Comparison of ENCODE assay signal across 10 mouse cellular contexts in the genomic region with DNA sequence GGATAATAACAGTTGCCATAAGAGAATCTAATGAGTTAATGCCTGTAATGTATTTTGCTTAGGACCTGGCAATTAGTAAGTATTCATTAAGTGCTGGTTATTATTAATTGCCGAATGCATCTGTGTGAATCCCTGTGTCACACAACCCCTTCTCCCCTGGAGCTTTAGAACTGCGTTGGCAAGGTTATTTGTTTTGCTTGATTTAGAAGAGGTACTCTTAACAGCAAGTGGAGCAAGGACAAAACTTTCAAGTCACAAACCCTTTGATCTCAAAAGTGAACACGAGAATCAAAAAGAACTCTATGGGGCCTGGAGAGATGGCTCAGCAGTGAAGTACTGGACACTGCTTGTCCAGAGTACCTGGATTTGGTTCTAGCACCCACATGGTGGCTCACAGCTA. TPM values are rescaled to one million over a fixed set of nuclear protein-coding genes. Genes with fewer than 3 reads are reported as not detected.
DNase-seq lines count a peak whose midpoint lies in the region; ATAC-seq lines count a peak whose summit lies in the region.
"Had no signal": no experiment of that assay in that cellular context is flagged by ENCODE, and none has a peak within 500 bp of the region (broad histone marks: within the 10 kb centered on the region; RNA-seq: fewer than 3 reads in every experiment).

No protein-coding gene starts in this region.

- ATAC-seq in forebrain, embryonic 13.5 days = no peak
- ATAC-seq in forebrain, embryonic 14.5 days = no peak
- no peak for ATAC-seq in lung, embryonic 16.5 days (ENCODE audit: low read depth)
- ATAC-seq in stomach, embryonic 15.5 days (ENCODE audit: insufficient read depth, low FRiP score, low read depth) = no peak
- no peak for ATAC-seq in CD4-positive, CD25-positive, alpha-beta regulatory T cell, adult 4 months

- WGBS in forebrain, embryonic 13.5 days = 57% methylated on average over 3 of the region's 3 CpGs
- 48% methylated on average over 3 of the region's 3 CpGs for WGBS in forebrain, embryonic 14.5 days
- 53% methylated on average over 3 of the region's 3 CpGs for WGBS in lung, embryonic 16.5 days
- WGBS in limb, embryonic 10.5 days = 68% methylated on average over 3 of the region's 3 CpGs
- WGBS in stomach, embryonic 15.5 days = 73% methylated on average over 3 of the region's 3 CpGs

- peaks cover 18% of the 10 kb centered on the region for H3K4me1 ChIP-seq in forebrain, embryonic 13.5 days
- H3K4me1 ChIP-seq in forebrain, embryonic 14.5 days (ENCODE audit: control insufficient read depth, insufficient read depth, low read length) = peaks cover 11% of the 10 kb centered on the region; the same call in 1 of the 2 replicates
- peaks cover 15% of the 10 kb centered on the region for H3K4me1 ChIP-seq in lung, embryonic 16.5 days (replicated peaks; ENCODE audit: control insufficient read depth, insufficient read depth, low read length)
- H3K4me1 ChIP-seq in limb, embryonic 10.5 days = peaks cover 10% of the 10 kb centered on the region
- H3K4me1 ChIP-seq in stomach, embryonic 15.5 days = no peaks in the 10 kb centered on the region

- H3K27me3 ChIP-seq in forebrain, embryonic 13.5 days = no peaks in the 10 kb centered on the region
- no peaks in the 10 kb centered on the region for H3K27me3 ChIP-seq in forebrain, embryonic 14.5 days (replicated peaks; ENCODE audit: control insufficient read depth, insufficient read depth, low read length)
- H3K27me3 ChIP-seq in lung, embryonic 16.5 days (ENCODE audit: control insufficient read depth, insufficient read depth, low read depth, low read length) = no peaks in the 10 kb centered on the region
- no peaks in the 10 kb centered on the region for H3K27me3 ChIP-seq in limb, embryonic 10.5 days (ENCODE audit: low read depth, poor library complexity, severe bottlenecking)
- H3K27me3 ChIP-seq in stomach, embryonic 15.5 days (replicated peaks) = no peaks in the 10 kb centered on the region
- H3K27me3 ChIP-seq: heart, embryonic 15.5 days had no signal

- no peak overlapping the region for H3K27ac ChIP-seq in forebrain, embryonic 13.5 days
- H3K27ac ChIP-seq in forebrain, embryonic 14.5 days (ENCODE audit: low read depth, low read length) = no peak overlapping the region
- peak overlapping the region; percentile 90 for H3K27ac ChIP-seq in lung, embryonic 16.5 days (ENCODE audit: low read length)
- no peak overlapping the region for H3K27ac ChIP-seq in limb, embryonic 10.5 days
- no peak overlapping the region for H3K27ac ChIP-seq in stomach, embryonic 15.5 days

- H3K4me2 ChIP-seq in forebrain, embryonic 13.5 days = 0 out of 2 replicates have a peak overlapping the region, but pooled peaks have one; percentile 94
- no peak overlapping the region for H3K4me2 ChIP-seq in forebrain, embryonic 14.5 days (ENCODE audit: low read length)
- peak overlapping the region; percentile 66 for H3K4me2 ChIP-seq in lung, embryonic 16.5 days (ENCODE audit: low read depth, low read length)
- peak overlapping the region; percentile 93; the same call in 1 of the 2 replicates for H3K4me2 ChIP-seq in stomach, embryonic 15.5 days

- no peak overlapping the region for H3K9ac ChIP-seq in forebrain, embryonic 13.5 days
- H3K9ac ChIP-seq in forebrain, embryonic 14.5 days (ENCODE audit: low read length) = no peak overlapping the region
- no peak overlapping the region for H3K9ac ChIP-seq in lung, embryonic 16.5 days (ENCODE audit: low read length)
- no peak overlapping the region for H3K9ac ChIP-seq in stomach, embryonic 15.5 days

- DNase-seq in forebrain, embryonic 14.5 days (ENCODE audit: low spot score) = no peak
- DNase-seq in lung, postnatal 4 days = no peak
- no peak for DNase-seq in limb, embryonic 10.5 days (ENCODE audit: low spot score)
- DNase-seq in spleen, adult 18-20 months = no peak
- DNase-seq: thymus, postnatal 4 days had no signal

- H3K36me3 ChIP-seq in forebrain, embryonic 13.5 days (ENCODE audit: poor library complexity, severe bottlenecking) = no peaks in the 10 kb centered on the region
- no peaks in the 10 kb centered on the region for H3K36me3 ChIP-seq in forebrain, embryonic 14.5 days (ENCODE audit: control insufficient read depth, insufficient read depth, low read length)
- no peaks in the 10 kb centered on the region for H3K36me3 ChIP-seq in lung, embryonic 16.5 days (ENCODE audit: control insufficient read depth, insufficient read depth, low read length)
- no peaks in the 10 kb centered on the region for H3K36me3 ChIP-seq in limb, embryonic 10.5 days
- no peaks in the 10 kb centered on the region for H3K36me3 ChIP-seq in stomach, embryonic 15.5 days
- H3K36me3 ChIP-seq: heart, embryonic 15.5 days had no signal

- H3K4me3 ChIP-seq in forebrain, embryonic 13.5 days = peak overlapping the region; percentile 73; the same call in 1 of the 2 replicates
- no peak overlapping the region for H3K4me3 ChIP-seq in forebrain, embryonic 14.5 days (ENCODE audit: low read depth, low read length)
- peak overlapping the region; percentile 99 for H3K4me3 ChIP-seq in lung, embryonic 16.5 days (ENCODE audit: low read length)
- peak overlapping the region; percentile 88; the same call in 1 of the 2 replicates for H3K4me3 ChIP-seq in limb, embryonic 10.5 days
- no peak overlapping the region for H3K4me3 ChIP-seq in stomach, embryonic 15.5 days (replicated peaks)

- H3K9me3 ChIP-seq in forebrain, embryonic 13.5 days (replicated peaks) = no peaks in the 10 kb centered on the region
- no peaks in the 10 kb centered on the region for H3K9me3 ChIP-seq in forebrain, embryonic 14.5 days (replicated peaks; ENCODE audit: control insufficient read depth, low read length)
- no peaks in the 10 kb centered on the region for H3K9me3 ChIP-seq in lung, embryonic 16.5 days (ENCODE audit: control insufficient read depth, low read length)
- no peaks in the 10 kb centered on the region for H3K9me3 ChIP-seq in limb, embryonic 10.5 days (replicated peaks)
- no peaks in the 10 kb centered on the region for H3K9me3 ChIP-seq in stomach, embryonic 15.5 days
- H3K9me3 ChIP-seq: heart, embryonic 15.5 days had no signal

RNA-seq across cellular contexts. Expression of a gene that starts 1.1 kb away (rescaled TPM):
- polyA plus RNA-seq in forebrain, embryonic 13.5 days (2015; fragmentation: Nextera tagmentation; extraction: Ambion mirVana) = 50.1 and 50.6 TPM in 2 replicates
- polyA plus RNA-seq in forebrain, embryonic 14.5 days (2014; fragmentation: Nextera tagmentation; extraction: Ambion mirVana) = 51.8 and 65.8 TPM in 2 replicates
- polyA plus RNA-seq in lung, embryonic 16.5 days (2015; fragmentation: Nextera tagmentation; extraction: Ambion mirVana) = 97.4 and 108 TPM in 2 replicates
- 48.2 and 57.4 TPM in 2 replicates for polyA plus RNA-seq in limb, embryonic 10.5 days (2016; fragmentation: Nextera tagmentation; extraction: Ambion mirVana)
- polyA plus RNA-seq in stomach, embryonic 15.5 days (2015; fragmentation: Nextera tagmentation; extraction: Ambion mirVana) = 98.8 and 99.1 TPM in 2 replicates
- 10 to 100 TPM; 56.8 to 71.9 TPM for polyA plus RNA-seq in CD4-positive, CD25-positive, alpha-beta regulatory T cell, adult 4 months (2017; shearing (Covaris generic))

RNA-seq across cellular contexts. Expression of a gene that starts 54.5 kb away (rescaled TPM):
- polyA plus RNA-seq in forebrain, embryonic 13.5 days (2015; fragmentation: Nextera tagmentation; extraction: Ambion mirVana) = 327 and 345 TPM in 2 replicates
- polyA plus RNA-seq in forebrain, embryonic 14.5 days (2014; fragmentation: Nextera tagmentation; extraction: Ambion mirVana) = 229 and 292 TPM in 2 replicates
- 283 and 303 TPM in 2 replicates for polyA plus RNA-seq in lung, embryonic 16.5 days (2015; fragmentation: Nextera tagmentation; extraction: Ambion mirVana)
- polyA plus RNA-seq in limb, embryonic 10.5 days (2016; fragmentation: Nextera tagmentation; extraction: Ambion mirVana) = 329 and 335 TPM in 2 replicates
- polyA plus RNA-seq in stomach, embryonic 15.5 days (2015; fragmentation: Nextera tagmentation; extraction: Ambion mirVana) = 287 and 303 TPM in 2 replicates
- 100 to 1,000 TPM in 1 of 2 experiments, 10 to 100 TPM in 1; 63.8 to 113 TPM for polyA plus RNA-seq in CD4-positive, CD25-positive, alpha-beta regulatory T cell, adult 4 months (2017; shearing (Covaris generic))

RNA-seq across cellular contexts. Expression of a gene that starts 54.6 kb away (rescaled TPM):
- 47.2 and 56.5 TPM in 2 replicates for polyA plus RNA-seq in forebrain, embryonic 13.5 days (2015; fragmentation: Nextera tagmentation; extraction: Ambion mirVana)
- polyA plus RNA-seq in forebrain, embryonic 14.5 days (2014; fragmentation: Nextera tagmentation; extraction: Ambion mirVana) = 25.8 and 25.9 TPM in 2 replicates
- polyA plus RNA-seq in lung, embryonic 16.5 days (2015; fragmentation: Nextera tagmentation; extraction: Ambion mirVana) = 50.1 and 52.3 TPM in 2 replicates
- 82.0 and 85.6 TPM in 2 replicates for polyA plus RNA-seq in limb, embryonic 10.5 days (2016; fragmentation: Nextera tagmentation; extraction: Ambion mirVana)
- polyA plus RNA-seq in stomach, embryonic 15.5 days (2015; fragmentation: Nextera tagmentation; extraction: Ambion mirVana) = 57.8 and 58.2 TPM in 2 replicates
- 10 to 100 TPM; 63.6 to 82.0 TPM for polyA plus RNA-seq in CD4-positive, CD25-positive, alpha-beta regulatory T cell, adult 4 months (2017; shearing (Covaris generic))

Comparison
In these comparisons a context has a peak if more than half of its experiments do, and no peak if none do; other contexts are left out.
1. H3K4me3 ChIP-seq: peak in forebrain, embryonic 13.5 days (single experiment), lung, embryonic 16.5 days (single experiment) and limb, embryonic 10.5 days (single experiment); none in forebrain, embryonic 14.5 days (single experiment) and stomach, embryonic 15.5 days (single experiment).